Mouse (Mus musculus) small intestine, adult 2 months (tissue): Measurements from ENCODE around the gene Mroh2b. TPM values are rescaled to one million over a fixed set of nuclear protein-coding genes. Genes with fewer than 3 reads are reported as not detected.

Experiments
- H3K27ac ChIP-seq: fragments of 200-500 bp; 2 replicates; pipeline ENCODE4 v1.5.1; 2012; ENCODE audit warnings: low read depth, low read length, control low read depth, inconsistent platforms; ENCODE audit not compliant: insufficient read depth
- H3K27me3 ChIP-seq: fragments of 200-500 bp; 2 replicates; pipeline ENCODE4 v1.6.1; 2012; ENCODE audit warnings: mild to moderate bottlenecking, moderate library complexity, low read length, inconsistent platforms; ENCODE audit not compliant: control insufficient read depth, insufficient read depth
- H3K36me3 ChIP-seq: fragments of 200-500 bp; 2 replicates; pipeline ENCODE4 v1.6.1; 2012; ENCODE audit warnings: mild to moderate bottlenecking, low read length, control low read depth, inconsistent platforms; ENCODE audit not compliant: control insufficient read depth, insufficient read depth
- H3K4me1 ChIP-seq: fragments of 200-500 bp; 2 replicates; pipeline ENCODE4 v1.6.1; 2012; ENCODE audit warnings: low read length, inconsistent platforms, mixed read lengths; ENCODE audit not compliant: control insufficient read depth, insufficient read depth, insufficient read length
- H3K4me3 ChIP-seq: fragments of 200-500 bp; 2 replicates; pipeline ENCODE4 v1.5.1; 2012; ENCODE audit warnings: low read depth, mild to moderate bottlenecking, control low read depth, inconsistent platforms, low read length, moderate library complexity
- CTCF ChIP-seq: fragments of 200-500 bp; IDR thresholded peaks from 2 replicates; pipeline ENCODE4 v1.5.1; 2012; ENCODE audit warnings: low read depth, mild to moderate bottlenecking, control low read depth, inconsistent platforms, low read length, moderate library complexity, mixed read lengths; ENCODE audit not compliant: insufficient replicate concordance, insufficient read length; ENCODE audit errors: extremely low read depth
- POLR2A ChIP-seq: fragments of 200-500 bp; IDR thresholded peaks from 2 replicates; pipeline ENCODE4 v1.6.1; 2012; ENCODE audit warnings: low read depth, mild to moderate bottlenecking, control low read depth, inconsistent platforms, low read length, moderate library complexity
- WGBS: fragments of 180-500 bp; shearing (Covaris S2); methylation state at CpG from one replicate; pipeline ENCODE4 v1.1.7; 2018; 5-methylcytosine and 5-hydroxymethylcytosine counted together
- polyA plus RNA-seq: library from polyadenylated mRNA; depleted of rRNA; stranded (reverse); fragments of >200 nt; gene quantifications from 2 replicates; pipeline ENCODE4 v1.2.3, GENCODE M21; 2012; rRNA removed

Gene Mroh2b
- polyA plus RNA-seq, 1 experiment: not detected

DNA sequence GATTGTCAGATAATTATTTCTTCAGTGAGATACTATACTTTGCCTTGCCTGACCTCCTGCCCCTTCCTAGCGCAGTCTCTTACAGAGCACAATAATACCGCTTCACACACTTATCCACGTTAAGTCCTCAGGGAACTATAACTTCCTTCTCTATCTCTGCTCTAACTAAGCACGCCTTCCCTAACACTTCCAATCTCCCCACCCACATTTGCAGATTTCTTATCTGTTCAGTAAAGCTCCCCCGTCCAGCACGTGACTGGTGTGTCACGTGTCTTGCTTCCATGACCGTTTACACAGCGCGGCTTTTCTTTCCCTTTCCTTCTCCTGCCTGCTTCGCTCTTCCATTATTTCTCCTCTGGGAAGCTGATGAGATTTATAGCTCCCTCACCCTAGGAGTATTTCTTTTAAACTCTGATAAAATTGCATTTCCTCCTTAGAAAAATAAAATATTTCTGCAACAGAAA, 111.1 kb downstream of the Mroh2b start:
- 48% methylated on average over 11 of the region's 11 CpGs for WGBS
- TF ChIP-seq CTCF: no peak
- TF ChIP-seq POLR2A: no peak

More for the DNA sequence above, 111.1 kb downstream of the Mroh2b start:
- no peaks in the 10 kb centered on the region for H3K27me3 ChIP-seq
- H3K4me1 ChIP-seq: no peaks in the 10 kb centered on the region
- H3K4me3 ChIP-seq: no peak overlapping the region
- H3K27ac ChIP-seq: no peak overlapping the region
- no peaks in the 10 kb centered on the region for H3K36me3 ChIP-seq

Other genes with a start within 250 kb of the Mroh2b start
- gene C6, start 171.6 kb upstream of the Mroh2b start, polyA plus RNA-seq: 0.95 and 1.3 TPM in 2 replicates
- gene C7, start 165.0 kb downstream of the Mroh2b start, polyA plus RNA-seq: 0.08 and 0.66 TPM in 2 replicates
- 1.1 and 1.4 TPM in 2 replicates for gene Card6, start 209.8 kb downstream of the Mroh2b start, polyA plus RNA-seq
- gene Rpl37, start 217.9 kb downstream of the Mroh2b start, polyA plus RNA-seq: 410 and 563 TPM in 2 replicates
- 0.55 and 1.1 TPM in 2 replicates for gene Prkaa1, start 245.1 kb downstream of the Mroh2b start, polyA plus RNA-seq